Mouse (Mus musculus) ES-Bruce4 (cell line): Measurements from ENCODE around the gene Dnajb4. TPM values are rescaled to one million over a fixed set of nuclear protein-coding genes. Genes with fewer than 3 reads are reported as not detected.

Source experiments
- H3K27ac ChIP-seq: 2 replicates; pipeline ENCODE4 v1.5.1; 2012; ENCODE audit warnings: low read length, inconsistent platforms; ENCODE audit not compliant: insufficient read depth
- H3K27me3 ChIP-seq: 2 replicates; pipeline ENCODE4 v1.6.1; 2012; ENCODE audit warnings: mild to moderate bottlenecking, low read length, inconsistent platforms; ENCODE audit not compliant: control insufficient read depth, poor library complexity, insufficient read depth, severe bottlenecking
- H3K36me3 ChIP-seq: 2 replicates; pipeline ENCODE4 v1.6.1; 2012; ENCODE audit warnings: inconsistent platforms, mild to moderate bottlenecking, low read length, moderate library complexity; ENCODE audit not compliant: control insufficient read depth, poor library complexity, insufficient read depth, severe bottlenecking
- H3K4me1 ChIP-seq: one replicate; pipeline ENCODE4 v1.8.1; 2011; ENCODE audit warnings: low read length; ENCODE audit not compliant: control insufficient read depth, insufficient read depth
- H3K4me3 ChIP-seq: 2 replicates; pipeline ENCODE4 v1.5.1; 2011; ENCODE audit warnings: low read depth, mild to moderate bottlenecking, low read length
- H3K9ac ChIP-seq: 2 replicates; pipeline ENCODE4 v1.6.1; 2012; ENCODE audit warnings: low read depth, mild to moderate bottlenecking, inconsistent platforms; ENCODE audit not compliant: poor library complexity, severe bottlenecking
- H3K9me3 ChIP-seq: replicated peaks from 2 replicates; pipeline ENCODE4 v1.6.1; 2012; ENCODE audit warnings: mild to moderate bottlenecking, low read length, inconsistent platforms; ENCODE audit not compliant: control insufficient read depth, poor library complexity, insufficient read depth, severe bottlenecking
- CTCF ChIP-seq: IDR thresholded peaks from one replicate; pipeline ENCODE4 v1.8.1; 2011; ENCODE audit warnings: low read depth, low read length
- EP300 ChIP-seq: IDR thresholded peaks from 2 replicates; pipeline ENCODE4 v1.6.1; 2011; ENCODE audit warnings: low read depth, low read length; ENCODE audit not compliant: insufficient read depth
- POLR2A ChIP-seq: IDR thresholded peaks from one replicate; pipeline ENCODE4 v1.8.1; 2011; ENCODE audit warnings: low read length; ENCODE audit not compliant: insufficient read depth
- polyA plus RNA-seq: library from polyadenylated mRNA; stranded (reverse); fragments of >200 nt; gene quantifications from 2 replicates; pipeline ENCODE4 v1.2.4, GENCODE M21; 2011; ENCODE audit warnings: low read depth; ENCODE audit not compliant: missing spikeins, insufficient read depth, insufficient read length

Dnajb4 gene
- polyA plus RNA-seq, 1 experiment = 27.0 TPM

DNA sequence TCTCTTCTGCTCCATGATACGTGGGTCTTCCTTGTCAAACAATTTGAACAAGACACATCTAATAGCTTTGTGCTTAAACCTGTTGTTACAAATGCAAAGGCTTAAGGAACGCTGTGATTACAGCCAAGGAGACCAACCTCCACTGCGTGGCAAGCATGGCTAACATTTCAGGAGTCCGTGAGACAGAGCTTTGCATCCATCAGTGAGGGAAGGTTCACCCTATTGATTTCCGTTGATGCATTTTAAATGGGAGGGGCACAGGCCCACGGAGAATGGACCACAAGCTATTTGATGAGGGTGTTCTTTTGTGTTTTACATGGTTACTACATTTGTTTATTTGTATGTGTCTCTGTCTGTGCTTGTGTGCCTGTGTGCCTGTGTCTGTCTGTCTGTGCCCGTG is 81.5 kb downstream of the Dnajb4 start:
- no peaks in the 10 kb centered on the region for H3K36me3 ChIP-seq
- no peak for TF ChIP-seq EP300
- TF ChIP-seq CTCF = no peak
- TF ChIP-seq POLR2A = no peak

More for the DNA sequence above, 81.5 kb downstream of the Dnajb4 start:
- Histone ChIP-seq H3K9me3 (no peaks in the 10 kb centered on the region), H3K27ac (no peak overlapping the region), H3K27me3 (no peaks in the 10 kb centered on the region), H3K9ac (no peak overlapping the region), H3K4me1 (no peaks in the 10 kb centered on the region), H3K4me3 (no peak overlapping the region)

Other genes starting within 250 kb of the Dnajb4 start
- 17.1 and 19.9 TPM in 2 replicates for gene Gipc2, start 44.1 kb downstream of the Dnajb4 start, polyA plus RNA-seq
- 406 and 417 TPM in 2 replicates for gene Fubp1, start 120 bp upstream of the Dnajb4 start, polyA plus RNA-seq
- 16.3 and 19.6 TPM in 2 replicates for gene Nexn, start 56.0 kb upstream of the Dnajb4 start, polyA plus RNA-seq
- gene Miga1, start 130.1 kb upstream of the Dnajb4 start, polyA plus RNA-seq = 48.7 and 50.7 TPM in 2 replicates
- 44.5 and 48.4 TPM in 2 replicates for gene Usp33, start 136.2 kb upstream of the Dnajb4 start, polyA plus RNA-seq
- 58.4 and 59.5 TPM in 2 replicates for gene Zzz3, start 185.2 kb upstream of the Dnajb4 start, polyA plus RNA-seq